Mouse (Mus musculus): ENCODE data around the gene Strada. TPM values are rescaled to one million over a fixed set of nuclear protein-coding genes. Genes with fewer than 3 reads are reported as not detected.

Strada gene
- polyA plus RNA-seq, 1 experiment, result 24.0 TPM

GRCm38 (mm10) chr11:106192241-106192640, 9.7 kb downstream of the Strada start:
- peaks cover 14% of the 10 kb centered on the region for H3K4me1 ChIP-seq (ENCODE audit: control insufficient read depth, insufficient read depth, low read length)
- peak overlapping the region; percentile 83 for H3K4me3 ChIP-seq (ENCODE audit: insufficient read depth, low read length)
- TF ChIP-seq POLR2A (IDR thresholded peaks at IDR 0.05; ENCODE audit: low read depth, low read length) (no peak), CTCF (IDR thresholded peaks at IDR 0.05; ENCODE audit: borderline replicate concordance, insufficient read depth, low read length) (no peak)
- H3K27ac ChIP-seq (ENCODE audit: insufficient read depth, low read length), result no peak overlapping the region

GRCm38 (mm10) chr11:106191716-106192115, 10.3 kb downstream of the Strada start:
- no peak overlapping the region for H3K27ac ChIP-seq (ENCODE audit: insufficient read depth, low read length)
- TF ChIP-seq POLR2A (IDR thresholded peaks at IDR 0.05; ENCODE audit: low read depth, low read length), result no peak
- no peak for TF ChIP-seq CTCF (IDR thresholded peaks at IDR 0.05; ENCODE audit: borderline replicate concordance, insufficient read depth, low read length)

GRCm38 (mm10) chr11:106187326-106187725, 14.6 kb downstream of the Strada start:
- no peak overlapping the region for H3K4me3 ChIP-seq (ENCODE audit: insufficient read depth, low read length)
- H3K4me1 ChIP-seq (ENCODE audit: control insufficient read depth, insufficient read depth, low read length), result peaks cover 2% of the 10 kb centered on the region; the same call in 1 of the 2 replicates
- no peak overlapping the region for H3K27ac ChIP-seq (ENCODE audit: insufficient read depth, low read length)
- TF ChIP-seq CTCF (IDR thresholded peaks at IDR 0.05; ENCODE audit: borderline replicate concordance, insufficient read depth, low read length) (no peak), POLR2A (IDR thresholded peaks at IDR 0.05; ENCODE audit: low read depth, low read length) (no peak)

More at GRCm38 (mm10) chr11:106191716-106192115, 10.3 kb downstream of the Strada start:
- Histone ChIP-seq H3K4me3 (ENCODE audit: insufficient read depth, low read length) (no peak overlapping the region), H3K4me1 (ENCODE audit: control insufficient read depth, insufficient read depth, low read length) (peaks cover 14% of the 10 kb centered on the region)

GRCm38 (mm10) chr11:106180449-106180801, 21.5 kb downstream of the Strada start:
- Histone ChIP-seq H3K4me1 (ENCODE audit: control insufficient read depth, insufficient read depth, low read length) (no peaks in the 10 kb centered on the region; the same call in 1 of the 2 replicates), H3K4me3 (ENCODE audit: insufficient read depth, low read length) (no peak overlapping the region), H3K27ac (ENCODE audit: insufficient read depth, low read length) (no peak overlapping the region)
- TF ChIP-seq POLR2A (IDR thresholded peaks at IDR 0.05; ENCODE audit: low read depth, low read length) (no peak), CTCF (IDR thresholded peaks at IDR 0.05; ENCODE audit: borderline replicate concordance, insufficient read depth, low read length) (no peak)

GRCm38 (mm10) chr11:106179711-106180448, 22.1 kb downstream of the Strada start:
- TF ChIP-seq CTCF (IDR thresholded peaks at IDR 0.05; ENCODE audit: borderline replicate concordance, insufficient read depth, low read length), result no peak
- no peak for TF ChIP-seq POLR2A (IDR thresholded peaks at IDR 0.05; ENCODE audit: low read depth, low read length)
- no peak overlapping the region for H3K4me3 ChIP-seq (ENCODE audit: insufficient read depth, low read length)
- H3K27ac ChIP-seq (ENCODE audit: insufficient read depth, low read length), result no peak overlapping the region
- H3K4me1 ChIP-seq (ENCODE audit: control insufficient read depth, insufficient read depth, low read length), result no peaks in the 10 kb centered on the region; the same call in 1 of the 2 replicates

- no peak overlapping the region for H3K4me3 ChIP-seq (ENCODE audit: insufficient read depth, low read length)
- TF ChIP-seq POLR2A (IDR thresholded peaks at IDR 0.05; ENCODE audit: low read depth, low read length), result no peak
- TF ChIP-seq CTCF (IDR thresholded peaks at IDR 0.05; ENCODE audit: borderline replicate concordance, insufficient read depth, low read length), result no peak
- no peak overlapping the region for H3K27ac ChIP-seq (ENCODE audit: insufficient read depth, low read length)
These were observed 23.8 kb downstream of the Strada start for GRCm38 (mm10) chr11:106178036-106178782.

GRCm38 (mm10) chr11:106176372-106176771, 25.6 kb downstream of the Strada start:
- H3K27ac ChIP-seq (ENCODE audit: insufficient read depth, low read length), result no peak overlapping the region
- TF ChIP-seq POLR2A (IDR thresholded peaks at IDR 0.05; ENCODE audit: low read depth, low read length) (no peak), CTCF (IDR thresholded peaks at IDR 0.05; ENCODE audit: borderline replicate concordance, insufficient read depth, low read length) (no peak)
- no peak overlapping the region for H3K4me3 ChIP-seq (ENCODE audit: insufficient read depth, low read length)
- no peaks in the 10 kb centered on the region; the same call in 1 of the 2 replicates for H3K4me1 ChIP-seq (ENCODE audit: control insufficient read depth, insufficient read depth, low read length)

More at GRCm38 (mm10) chr11:106178036-106178782, 23.8 kb downstream of the Strada start:
- H3K4me1 ChIP-seq (ENCODE audit: control insufficient read depth, insufficient read depth, low read length), result no peaks in the 10 kb centered on the region; the same call in 1 of the 2 replicates

GRCm38 (mm10) chr11:106175081-106175480, 26.9 kb downstream of the Strada start:
- no peak overlapping the region for H3K4me3 ChIP-seq (ENCODE audit: insufficient read depth, low read length)
- no peak for TF ChIP-seq POLR2A (IDR thresholded peaks at IDR 0.05; ENCODE audit: low read depth, low read length)
- TF ChIP-seq CTCF (IDR thresholded peaks at IDR 0.05; ENCODE audit: borderline replicate concordance, insufficient read depth, low read length), result no peak
- H3K27ac ChIP-seq (ENCODE audit: insufficient read depth, low read length), result no peak overlapping the region
- H3K4me1 ChIP-seq (ENCODE audit: control insufficient read depth, insufficient read depth, low read length), result no peaks in the 10 kb centered on the region; the same call in 1 of the 2 replicates

GRCm38 (mm10) chr11:106174372-106174771, 27.6 kb downstream of the Strada start:
- TF ChIP-seq CTCF (IDR thresholded peaks at IDR 0.05; ENCODE audit: borderline replicate concordance, insufficient read depth, low read length) (no peak), POLR2A (IDR thresholded peaks at IDR 0.05; ENCODE audit: low read depth, low read length) (no peak)

More at GRCm38 (mm10) chr11:106174372-106174771, 27.6 kb downstream of the Strada start:
- no peaks in the 10 kb centered on the region; the same call in 1 of the 2 replicates for H3K4me1 ChIP-seq (ENCODE audit: control insufficient read depth, insufficient read depth, low read length)
- no peak overlapping the region for H3K27ac ChIP-seq (ENCODE audit: insufficient read depth, low read length)
- no peak overlapping the region for H3K4me3 ChIP-seq (ENCODE audit: insufficient read depth, low read length)
